Comparison of ENCODE assay signal across 17 mouse cellular contexts in genomic region chr7:135798441-135798840, GRCm38 (mm10).
"Had no signal": no experiment of that assay in that cellular context is flagged by ENCODE, and none has a peak within 500 bp of the region (broad histone marks: within the 10 kb centered on the region; RNA-seq: fewer than 3 reads in every experiment).

No protein-coding gene starts in this region.

- ATAC-seq: liver, postnatal 0 days; lung, postnatal 0 days had no signal

- H3K27me3 ChIP-seq: lung, embryonic 15.5 days; neural tube, embryonic 12.5 days; stomach, embryonic 15.5 days had no signal

- H3K4me1 ChIP-seq: lung, embryonic 15.5 days; stomach, embryonic 15.5 days had no signal

- H3K27ac ChIP-seq: liver, embryonic 15.5 days; lung, embryonic 15.5 days; macrophage; neural tube, embryonic 12.5 days; stomach, embryonic 15.5 days; stomach, postnatal 0 days had no signal

- DNase-seq: liver, postnatal 0 days; lung, adult 2 months; lung, postnatal 14 days; lung, postnatal 36 days; midbrain, embryonic 14.5 days; right cerebral cortex, postnatal 14 days; thymus, adult 2 months; thymus, postnatal 25 days; thymus, postnatal 4 days had no signal

- H3K4me3 ChIP-seq: liver, embryonic 15.5 days; lung, embryonic 15.5 days; megakaryocyte, embryonic 14.5 days; neural tube, embryonic 12.5 days; stomach, embryonic 15.5 days had no signal

- H3K9me3 ChIP-seq: liver, embryonic 15.5 days; lung, embryonic 15.5 days; megakaryocyte, embryonic 14.5 days; neural tube, embryonic 12.5 days; stomach, embryonic 15.5 days had no signal

- H3K36me3 ChIP-seq: liver, embryonic 15.5 days; lung, embryonic 15.5 days; neural tube, embryonic 12.5 days; stomach, embryonic 15.5 days had no signal

- H3K9ac ChIP-seq: liver, embryonic 15.5 days; liver, postnatal 0 days; lung, embryonic 15.5 days; neural tube, embryonic 12.5 days; stomach, embryonic 15.5 days had no signal

- H3K4me2 ChIP-seq: liver, embryonic 15.5 days; lung, embryonic 15.5 days; neural tube, embryonic 12.5 days; stomach, embryonic 15.5 days had no signal
